Mouse (Mus musculus) forelimb bud, embryonic 11.5 days (tissue): Measurements from ENCODE around the gene Etfbkmt.
A peak's percentile ranks its signal among the peaks of the same experiment; 100 is the strongest.
"Not testable (repeated sequence)": the region's sequence is repeated elsewhere in the genome, so short reads cannot be mapped to it uniquely, and the experiment has no call there.

Experiments used
- DNase-seq: peaks from one replicate; pipeline ENCODE4 v3.0.0-alpha.2; 2012; ENCODE audit warnings: low read depth, low spot score

The Etfbkmt gene

DNA sequence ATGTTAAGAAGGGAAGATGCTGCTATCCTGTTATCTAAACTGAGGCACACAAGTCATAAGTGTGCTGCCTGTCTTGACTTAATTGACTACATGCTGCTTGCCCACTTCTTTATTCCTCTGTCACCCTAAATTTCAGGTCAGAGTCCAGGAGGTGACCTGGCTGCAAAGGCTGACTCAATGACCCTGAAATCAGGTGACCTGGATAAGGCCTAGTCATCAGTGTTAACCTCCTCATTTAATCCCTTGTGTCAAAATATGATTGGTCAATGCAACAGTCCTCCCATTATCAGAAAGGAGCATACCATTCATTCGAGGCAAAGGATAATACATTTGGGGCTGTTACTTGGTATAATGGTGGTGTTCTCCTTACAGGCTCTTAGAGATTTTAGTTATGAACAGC is at the start of gene Etfbkmt:
TSS of gene Etfbkmt (plus strand) at position 379 of the 400 bp plus-strand sequence.
- no peak for DNase-seq

DNA sequence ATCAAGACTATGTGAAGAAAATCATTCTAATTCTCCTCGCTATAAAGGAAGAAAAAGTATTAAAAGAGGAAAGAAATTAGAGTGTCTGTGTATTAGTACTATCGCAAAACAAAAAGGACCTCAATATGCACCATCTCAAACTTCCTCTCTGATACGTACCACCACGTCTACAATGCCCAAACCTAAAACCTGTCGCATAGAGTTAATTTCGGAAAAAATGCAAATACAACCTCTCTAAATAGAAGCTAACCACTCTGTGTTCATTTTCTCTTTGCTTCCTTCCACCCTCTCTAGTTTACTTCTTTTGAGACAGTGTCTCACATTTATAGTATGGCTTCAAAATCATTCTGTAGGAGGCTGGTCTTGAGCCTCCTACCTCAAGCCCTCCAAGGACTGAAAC is 47.2 kb upstream of the Etfbkmt start:
- DNase-seq, result no peak

DNA sequence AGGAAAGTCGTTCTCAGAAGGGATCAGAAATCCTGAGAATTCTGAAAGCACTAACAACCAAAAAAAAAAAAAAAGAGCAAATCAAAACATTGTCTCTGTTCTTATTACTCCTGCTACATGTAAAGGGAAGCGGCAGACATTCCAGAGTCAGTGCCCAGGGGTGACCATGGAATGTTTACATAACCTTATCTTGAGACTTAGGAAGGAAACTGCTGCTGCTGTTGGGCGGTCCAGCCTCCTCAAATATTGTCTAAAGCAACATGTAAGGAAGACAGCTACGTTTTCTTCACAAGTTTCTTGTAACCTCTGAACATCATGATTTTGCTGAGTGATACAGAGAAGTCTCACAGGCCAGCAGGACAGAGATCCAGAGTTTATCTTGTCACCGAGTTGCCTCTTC is 46.2 kb upstream of the Etfbkmt start:
- no peak for DNase-seq

DNA sequence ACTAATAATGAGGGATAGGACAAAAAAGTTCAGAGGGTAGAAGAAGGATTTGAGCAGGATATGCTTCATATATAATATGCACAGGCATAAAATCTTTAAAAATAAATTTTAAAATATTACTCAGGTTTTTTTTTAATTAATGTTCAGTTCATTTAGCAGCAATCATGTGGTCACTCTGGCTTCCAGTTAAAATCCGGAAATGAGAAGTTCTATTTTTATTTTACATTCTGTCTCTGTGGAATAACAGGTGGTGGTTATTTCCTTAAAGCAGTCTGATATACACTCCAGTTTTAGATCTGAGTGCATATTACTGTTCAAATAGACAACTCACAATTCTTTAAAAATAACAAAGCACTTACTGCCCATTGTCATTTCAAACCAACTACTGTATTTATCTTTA is 45.1 kb upstream of the Etfbkmt start:
- DNase-seq, result no peak

DNA sequence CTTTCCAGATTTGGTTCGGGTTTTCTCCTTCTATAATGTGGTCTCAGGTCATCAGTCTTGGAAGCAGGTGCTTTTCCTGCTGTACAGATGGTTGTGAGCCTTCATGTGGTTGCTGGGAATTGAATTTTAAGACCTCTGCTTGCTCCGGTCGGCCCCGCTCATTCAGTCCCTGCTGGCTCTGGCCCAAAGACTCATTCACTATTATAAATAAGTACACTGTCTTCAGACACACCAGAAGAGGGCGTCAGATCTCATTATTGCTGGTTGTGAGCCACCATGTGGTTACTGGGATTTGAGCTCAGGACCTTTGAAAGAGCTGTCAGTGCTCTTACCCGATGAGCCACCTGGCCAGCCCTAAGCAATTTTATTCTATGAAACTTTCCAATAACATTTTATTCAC is 44.3 kb upstream of the Etfbkmt start:
- DNase-seq, result no peak

GRCm38 (mm10) chr6:149096233-149096632 is 43.4 kb upstream of the Etfbkmt start:
- no peak for DNase-seq

GRCm38 (mm10) chr6:149097276-149097675 is 42.4 kb upstream of the Etfbkmt start:
- no peak for DNase-seq

- DNase-seq, result no peak
These were observed 40.7 kb upstream of the Etfbkmt start for GRCm38 (mm10) chr6:149098993-149099392.

GRCm38 (mm10) chr6:149100174-149101075 is 39.2 kb upstream of the Etfbkmt start:
- DNase-seq, result peak; percentile 51

GRCm38 (mm10) chr6:149101076-149101942 is 38.3 kb upstream of the Etfbkmt start, which contains the start of gene Dennd5b:
TSS of gene Dennd5b (minus strand) at chr6:149101680.
- DNase-seq, result peak; percentile 62

- no peak for DNase-seq
These were observed 37.8 kb upstream of the Etfbkmt start for GRCm38 (mm10) chr6:149101943-149102243.

- no peak for DNase-seq
These were observed 36.2 kb upstream of the Etfbkmt start for GRCm38 (mm10) chr6:149103451-149103850.

- no peak for DNase-seq
These were observed 32.0 kb upstream of the Etfbkmt start for GRCm38 (mm10) chr6:149107615-149108014.

DNA sequence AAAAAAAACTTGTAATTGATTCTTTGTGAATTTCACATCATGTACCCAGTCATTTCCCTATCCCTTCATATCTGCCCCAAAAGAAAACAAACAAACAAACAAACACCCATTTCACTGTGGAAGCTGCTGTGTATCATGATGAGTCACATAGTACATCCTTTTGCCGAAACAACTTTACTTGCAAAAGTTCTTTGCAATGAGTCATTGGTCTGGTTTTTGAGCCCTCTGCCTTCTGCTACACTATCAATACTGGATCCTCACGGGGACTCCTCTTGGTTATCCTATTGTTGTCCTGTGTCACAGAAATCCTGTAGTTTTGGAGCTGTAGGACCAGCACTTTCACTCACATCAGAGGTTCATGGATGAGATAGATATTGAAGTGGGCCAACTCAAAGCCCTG is 30.7 kb upstream of the Etfbkmt start:
- DNase-seq, result no peak

GRCm38 (mm10) chr6:149116992-149117391 is 22.7 kb upstream of the Etfbkmt start:
- DNase-seq, result no peak

- DNase-seq, result no peak
These were observed 20.7 kb upstream of the Etfbkmt start for GRCm38 (mm10) chr6:149118935-149119334.

- peak; percentile 75 for DNase-seq
These were observed 19.8 kb upstream of the Etfbkmt start for GRCm38 (mm10) chr6:149119853-149120252.

- no peak for DNase-seq
These were observed 16.6 kb upstream of the Etfbkmt start for GRCm38 (mm10) chr6:149123042-149123441.

DNA sequence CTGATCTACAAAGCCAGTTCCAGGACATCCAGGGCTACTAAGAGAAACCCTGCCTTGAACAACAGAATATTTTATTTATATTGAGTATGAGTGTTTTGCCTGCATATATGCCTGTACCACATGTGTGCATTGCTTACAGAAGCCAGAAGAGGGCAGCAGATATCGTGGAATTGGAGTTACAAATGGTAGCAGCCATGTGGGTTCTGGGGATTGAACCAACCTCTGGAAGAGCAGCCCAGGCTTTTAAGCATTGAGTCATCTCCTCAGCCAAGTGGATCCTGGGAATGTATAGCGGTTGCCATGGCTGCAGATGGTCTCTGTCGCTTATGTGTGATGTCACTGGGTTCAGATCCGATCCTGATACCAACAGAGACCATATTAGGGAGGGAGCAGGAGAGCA is 13.0 kb upstream of the Etfbkmt start:
- DNase-seq, result peak; percentile 47

- not testable (repeated sequence) for DNase-seq
These were observed 9.8 kb upstream of the Etfbkmt start, which contains the start of gene Gm10203 for GRCm38 (mm10) chr6:149129870-149130269. TSS of gene Gm10203 (plus strand) at chr6:149130170.

GRCm38 (mm10) chr6:149131111-149131510 is 8.5 kb upstream of the Etfbkmt start:
- no peak for DNase-seq

- DNase-seq, result peak; percentile 68
These were observed 7.2 kb upstream of the Etfbkmt start for GRCm38 (mm10) chr6:149132311-149133077.
